Mouse (Mus musculus) liver, embryonic 15.5 days (tissue): Measurements from ENCODE around the gene Rab11fip4. TPM values are rescaled to one million over a fixed set of nuclear protein-coding genes. Genes with fewer than 3 reads are reported as not detected.
"Not testable (repeated sequence)": the region's sequence is repeated elsewhere in the genome, so short reads cannot be mapped to it uniquely, and the experiment has no call there.

Source experiments
- ATAC-seq: fragments of 200-750 bp; cut with Nextera tagmentation; 2 replicates; pipeline ENCODE4 v1.8.0; 2017; ENCODE audit warnings: moderate number of reproducible peaks, mild to moderate bottlenecking, moderate library complexity; ENCODE audit not compliant: insufficient read depth
- H3K27ac ChIP-seq: fragments of 300-500 bp; sonication (generic); replicated peaks from 2 replicates; pipeline ENCODE4 v1.5.1; 2015; ENCODE audit warnings: mild to moderate bottlenecking, inconsistent platforms
- H3K27me3 ChIP-seq: fragments of 300-500 bp; sonication (generic); 2 replicates; pipeline ENCODE4 v1.6.1; 2015; ENCODE audit warnings: mild to moderate bottlenecking, inconsistent platforms
- H3K36me3 ChIP-seq: fragments of 300-500 bp; sonication (generic); replicated peaks from 2 replicates; pipeline ENCODE4 v1.6.1; 2015; ENCODE audit warnings: moderate library complexity, mild to moderate bottlenecking, inconsistent platforms
- H3K4me1 ChIP-seq: fragments of 300-500 bp; sonication (generic); replicated peaks from 2 replicates; pipeline ENCODE4 v1.6.1; 2015; ENCODE audit warnings: inconsistent platforms
- H3K4me2 ChIP-seq: fragments of 300-500 bp; sonication (generic); 2 replicates; pipeline ENCODE4 v1.6.1; 2015; ENCODE audit warnings: moderate library complexity, mild to moderate bottlenecking, inconsistent platforms
- H3K4me3 ChIP-seq: fragments of 300-500 bp; sonication (generic); replicated peaks from 2 replicates; pipeline ENCODE4 v1.5.1; 2015; ENCODE audit warnings: mild to moderate bottlenecking, inconsistent platforms
- H3K9ac ChIP-seq: fragments of 300-500 bp; sonication (generic); 2 replicates; pipeline ENCODE4 v1.6.1; 2015; ENCODE audit warnings: moderate library complexity, mild to moderate bottlenecking, inconsistent platforms
- H3K9me3 ChIP-seq: fragments of 300-500 bp; sonication (generic); replicated peaks from 2 replicates; pipeline ENCODE4 v1.6.1; 2016; ENCODE audit warnings: inconsistent platforms
- WGBS: fragments of 180-500 bp; shearing (Covaris S2); methylation state at CpG from one replicate; pipeline ENCODE4 v1.1.7; 2015; ENCODE audit warnings: mixed read lengths; ENCODE audit not compliant: insufficient replicate concordance; 5-methylcytosine and 5-hydroxymethylcytosine counted together
- polyA plus RNA-seq: library from polyadenylated mRNA; unstranded; fragments of >200 nt; fragmentation: Nextera tagmentation; extraction: Ambion mirVana; gene quantifications from 2 replicates; pipeline ENCODE4 v1.2.1, GENCODE M21; 2015

Gene Rab11fip4
- polyA plus RNA-seq, 1 experiment from 2014 or later, result 1.1 TPM

DNA sequence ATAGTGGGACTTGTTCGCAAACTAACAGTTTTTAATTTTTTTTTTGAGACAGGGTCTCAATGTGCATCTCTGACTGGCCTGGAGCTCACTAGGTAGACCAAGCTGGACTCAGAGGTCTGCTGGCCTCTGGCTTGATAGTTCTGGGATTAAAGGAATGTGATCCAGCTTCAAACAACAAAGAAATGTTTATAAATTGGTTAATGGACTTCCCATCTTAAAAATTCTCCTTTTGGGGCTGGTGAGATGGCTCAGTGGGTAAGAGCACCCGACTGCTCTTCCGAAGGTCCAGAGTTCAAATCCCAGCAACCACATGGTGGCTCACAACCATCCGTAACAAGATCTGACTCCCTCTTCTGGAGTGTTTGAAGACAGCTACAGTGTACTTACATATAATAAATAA is 107.5 kb downstream of the Rab11fip4 start:
- WGBS, result 70% methylated on average over 4 of the region's 4 CpGs
- H3K4me2 ChIP-seq, H3K36me3 ChIP-seq, H3K9me3 ChIP-seq, ATAC-seq, H3K27ac ChIP-seq, H3K4me3 ChIP-seq, H3K9ac ChIP-seq, H3K27me3 ChIP-seq: not testable (repeated sequence)
- H3K4me1 ChIP-seq, result peaks cover 16% of the 10 kb centered on the region

DNA sequence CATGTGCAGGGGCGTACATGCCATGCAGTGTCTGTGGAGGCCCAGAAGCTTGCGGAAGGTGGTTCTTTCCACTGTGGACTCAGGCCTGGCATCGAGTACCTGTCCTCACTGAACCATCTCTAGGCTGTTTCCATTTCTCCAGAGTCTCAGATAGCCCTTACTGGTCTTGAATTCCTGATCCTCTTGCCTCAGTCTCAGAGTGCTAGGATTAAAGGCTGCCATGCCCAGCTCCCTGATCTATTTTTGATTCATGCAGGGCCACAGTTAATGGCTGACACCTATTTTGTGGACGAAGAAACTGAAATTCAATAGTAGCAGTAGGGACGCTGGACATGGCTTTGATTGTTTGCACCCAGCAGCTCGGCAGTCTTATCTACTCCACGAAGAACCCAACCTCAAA is 110.5 kb downstream of the Rab11fip4 start:
- no peak overlapping the region for H3K4me3 ChIP-seq
- no peak overlapping the region for H3K27ac ChIP-seq
- 74% methylated on average over 7 of the region's 7 CpGs for WGBS
- H3K36me3 ChIP-seq, result no peaks in the 10 kb centered on the region
- no peak for ATAC-seq
- no peak overlapping the region for H3K9ac ChIP-seq
- H3K27me3 ChIP-seq, result no peaks in the 10 kb centered on the region
- peaks cover 31% of the 10 kb centered on the region for H3K4me1 ChIP-seq
- no peak overlapping the region for H3K4me2 ChIP-seq
- H3K9me3 ChIP-seq, result no peaks in the 10 kb centered on the region

DNA sequence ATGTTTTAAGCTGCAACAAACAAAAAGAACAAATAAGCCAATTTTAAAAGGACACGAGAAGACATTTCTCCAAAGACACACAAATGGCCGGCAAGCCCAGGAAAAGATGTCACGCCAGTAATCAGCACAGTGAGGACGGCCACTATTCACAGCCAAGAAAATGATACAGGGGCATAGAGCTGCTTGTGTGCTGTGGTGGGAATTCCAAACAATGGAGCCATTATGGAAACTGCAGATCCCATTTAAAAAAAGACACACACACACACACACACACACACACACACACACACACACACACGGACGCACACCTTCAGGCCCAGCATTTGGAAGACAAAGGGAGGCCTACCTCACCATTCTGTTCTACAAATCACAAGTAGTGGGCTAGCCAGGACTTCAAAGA is 111.1 kb downstream of the Rab11fip4 start:
- H3K27me3 ChIP-seq, result no peaks in the 10 kb centered on the region
- H3K36me3 ChIP-seq, result no peaks in the 10 kb centered on the region
- ATAC-seq, result no peak
- peaks cover 31% of the 10 kb centered on the region for H3K4me1 ChIP-seq
- H3K9ac ChIP-seq, result no peak overlapping the region
- no peaks in the 10 kb centered on the region for H3K9me3 ChIP-seq
- H3K4me3 ChIP-seq, result no peak overlapping the region
- no peak overlapping the region for H3K4me2 ChIP-seq
- 86% methylated on average over 6 of the region's 6 CpGs for WGBS
- H3K27ac ChIP-seq, result no peak overlapping the region

DNA sequence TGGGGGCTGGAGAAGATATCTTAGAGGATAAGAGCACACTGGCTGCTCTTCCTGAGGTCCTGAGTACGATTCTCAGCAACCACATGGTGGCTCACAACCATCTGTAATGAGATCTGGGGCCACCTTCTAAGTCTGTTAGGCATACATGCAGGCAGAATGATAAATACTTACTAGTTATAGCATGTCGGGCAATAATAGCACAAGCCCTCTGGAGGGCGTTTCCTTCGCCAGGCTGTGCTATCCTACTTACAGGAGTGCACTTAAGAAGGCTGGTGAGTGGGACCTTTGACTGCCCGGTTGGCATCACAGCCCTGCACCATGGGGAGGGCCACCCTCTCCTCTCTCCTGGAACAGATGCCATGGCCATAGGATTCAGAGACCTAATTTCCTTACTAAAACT is 112.4 kb downstream of the Rab11fip4 start:
- WGBS, result under 1% methylated on average over 5 of the region's 5 CpGs
- peak overlapping the region; percentile 97 for H3K27ac ChIP-seq
- H3K4me1 ChIP-seq, result peaks cover 31% of the 10 kb centered on the region
- H3K9ac ChIP-seq, result peak overlapping the region; percentile 92
- peak; percentile 25 for ATAC-seq
- peaks cover 4% of the 10 kb centered on the region; the same call in 1 of the 2 replicates for H3K27me3 ChIP-seq
- H3K9me3 ChIP-seq, result no peaks in the 10 kb centered on the region
- H3K4me3 ChIP-seq, result peak overlapping the region; percentile 88
- peak overlapping the region; percentile 92 for H3K4me2 ChIP-seq
- no peaks in the 10 kb centered on the region for H3K36me3 ChIP-seq

DNA sequence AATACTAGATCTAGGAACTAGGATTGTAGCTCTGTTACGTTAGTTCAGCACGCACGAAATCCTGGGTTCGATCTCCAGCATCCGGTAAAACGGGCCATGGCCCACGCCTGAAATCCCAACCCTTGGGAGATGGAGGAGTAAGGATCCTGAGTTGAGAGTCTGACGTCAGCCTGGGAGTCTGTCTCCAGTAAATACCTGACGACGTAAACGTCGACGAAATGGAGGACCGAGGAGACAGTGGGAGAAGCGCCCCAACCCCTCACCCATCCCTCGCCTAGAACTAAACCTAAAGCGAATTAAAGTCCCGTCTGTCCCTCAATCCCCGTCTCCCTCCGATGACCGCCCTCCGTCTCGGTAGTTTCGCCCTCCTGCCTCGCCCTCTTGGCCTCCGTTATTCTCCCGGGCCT is 112.9 kb downstream of the Rab11fip4 start:
- peak; percentile 35 for ATAC-seq
- Histone ChIP-seq H3K27ac (peak overlapping the region; percentile 97), H3K4me3 (peak overlapping the region; percentile 88), H3K4me2 (peak overlapping the region; percentile 92), H3K36me3 (no peaks in the 10 kb centered on the region), H3K9ac (peak overlapping the region; percentile 92), H3K27me3 (peaks cover 9% of the 10 kb centered on the region), H3K4me1 (peaks cover 31% of the 10 kb centered on the region), H3K9me3 (no peaks in the 10 kb centered on the region)
- WGBS, result under 1% methylated on average over 27 of the region's 27 CpGs

DNA sequence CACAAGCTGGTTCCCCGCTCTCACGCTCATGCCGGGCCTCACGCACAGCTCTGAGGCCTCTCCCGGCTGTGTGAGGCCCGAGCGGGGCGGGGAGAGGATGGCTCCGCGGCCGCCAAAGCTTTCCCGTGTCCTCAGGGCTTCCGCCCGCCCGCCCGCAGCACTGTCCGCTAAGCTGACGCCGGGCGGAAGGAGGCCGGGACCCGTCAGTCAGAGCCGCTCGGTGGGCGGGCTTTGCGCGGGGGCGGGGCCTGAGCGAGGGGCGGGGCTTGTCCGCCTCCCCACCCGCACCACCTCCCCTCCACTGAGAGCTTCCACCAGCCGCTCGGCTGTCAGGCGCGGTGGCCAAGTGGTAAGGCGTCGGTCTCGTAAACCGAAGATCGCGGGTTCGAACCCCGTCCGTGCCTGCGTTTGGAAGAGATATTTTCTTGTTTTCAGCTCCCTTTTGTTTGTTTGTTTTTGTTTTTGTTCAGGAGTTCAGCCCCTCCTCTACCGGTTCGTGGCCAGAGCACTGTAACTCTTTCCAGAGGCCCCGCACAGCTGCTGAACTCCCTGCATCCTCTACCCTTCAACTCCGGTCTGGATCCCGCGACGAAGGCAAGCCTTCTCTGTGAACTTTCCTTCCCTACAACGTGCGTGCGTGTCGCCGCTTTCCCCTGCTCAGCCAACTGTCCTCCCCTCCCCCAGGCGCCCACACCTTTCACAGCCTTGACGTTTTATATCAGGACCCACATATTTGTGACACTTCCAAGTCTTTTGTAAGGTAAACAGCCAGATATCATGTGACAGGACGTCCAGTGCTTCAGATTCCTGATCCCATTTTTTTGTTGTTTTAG is 113.5 kb downstream of the Rab11fip4 start:
- peaks cover 15% of the 10 kb centered on the region for H3K27me3 ChIP-seq

DNA sequence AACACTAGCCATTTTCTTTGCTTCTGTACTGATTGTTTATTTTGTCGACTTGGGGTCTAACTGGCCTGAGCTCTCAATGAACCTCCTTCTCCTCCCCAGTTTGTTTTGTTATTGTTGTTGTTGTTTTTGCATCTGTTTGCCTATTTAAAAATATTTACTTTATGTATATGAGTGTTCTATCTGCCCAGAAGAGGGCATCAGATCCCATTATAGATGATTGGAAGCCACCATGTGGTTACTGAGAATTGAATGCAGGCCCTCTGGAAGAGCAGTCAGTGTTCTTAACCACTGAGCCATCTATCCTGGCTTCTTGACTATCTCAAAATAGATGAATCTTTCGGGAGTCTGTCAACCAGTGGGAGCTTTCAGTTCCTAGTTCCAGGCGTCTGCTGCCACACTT is 116.1 kb downstream of the Rab11fip4 start:
- H3K36me3 ChIP-seq, result no peaks in the 10 kb centered on the region
- H3K9ac ChIP-seq, result no peak overlapping the region
- 46% methylated on average over 3 of the region's 3 CpGs for WGBS

More for the DNA sequence above, 113.5 kb downstream of the Rab11fip4 start:
- Histone ChIP-seq H3K36me3 (no peaks in the 10 kb centered on the region), H3K4me1 (peaks cover 29% of the 10 kb centered on the region), H3K9me3 (no peaks in the 10 kb centered on the region), H3K4me3 (peak overlapping the region; percentile 88), H3K9ac (peak overlapping the region; percentile 92), H3K27ac (peak overlapping the region; percentile 97), H3K4me2 (peak overlapping the region; percentile 92)
- WGBS, result under 1% methylated on average over 57 of the region's 61 CpGs
- peak; percentile 94 for ATAC-seq

DNA sequence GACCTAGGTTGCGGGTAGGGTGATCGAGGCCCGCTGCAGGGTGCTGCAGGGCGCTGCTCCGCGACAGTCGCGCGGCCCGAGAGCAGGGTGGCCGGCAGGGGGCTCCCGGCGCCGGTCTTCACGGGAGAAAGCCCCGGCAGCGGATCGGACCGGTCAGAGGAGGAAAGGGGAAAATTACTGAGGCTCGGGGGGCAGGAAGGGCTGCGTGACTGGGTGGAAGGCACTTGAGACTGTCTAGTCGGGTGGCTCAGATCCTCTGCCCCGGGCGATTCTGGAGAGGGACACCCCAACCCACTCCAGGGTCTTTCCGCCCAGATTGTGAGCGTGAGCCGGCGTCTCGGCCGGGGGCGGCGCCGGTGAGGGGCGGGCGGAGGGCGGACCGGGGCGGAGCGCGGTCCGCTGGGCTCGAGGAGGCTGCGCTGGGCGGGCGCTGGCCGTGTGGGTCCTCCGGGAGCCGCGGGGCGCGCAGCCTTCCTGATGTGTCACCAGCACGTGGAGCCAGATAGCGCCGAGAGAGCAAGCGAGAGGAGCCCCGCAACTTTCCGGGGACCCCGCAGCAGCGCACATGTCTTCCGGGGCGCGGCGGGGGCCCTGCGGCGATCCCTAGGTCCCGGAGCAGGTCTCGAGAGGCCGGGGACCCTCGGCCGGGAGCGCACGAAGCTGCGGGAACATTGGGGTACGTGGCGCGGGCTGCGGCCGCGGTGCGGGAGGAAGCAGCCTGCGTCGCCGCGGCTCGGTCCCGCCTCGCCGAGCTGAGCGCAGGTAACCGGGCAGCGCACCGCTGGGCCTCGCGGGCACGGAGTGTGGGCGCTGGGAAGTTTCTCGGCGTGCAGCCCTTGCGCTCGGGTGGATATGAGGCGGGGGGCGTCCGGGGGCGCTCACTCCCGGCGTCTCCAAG is 120.1 kb downstream of the Rab11fip4 start:
- no peaks in the 10 kb centered on the region for H3K9me3 ChIP-seq
- ATAC-seq, result peak; percentile 82
- peaks cover 33% of the 10 kb centered on the region for H3K4me1 ChIP-seq
- H3K36me3 ChIP-seq, result no peaks in the 10 kb centered on the region
- H3K4me2 ChIP-seq, result peak overlapping the region; percentile 84
- peaks cover 74% of the 10 kb centered on the region for H3K27me3 ChIP-seq
- WGBS, result under 1% methylated on average over 106 of the region's 106 CpGs
- H3K9ac ChIP-seq, result peak overlapping the region; percentile 32; the same call in 1 of the 2 replicates
- peak overlapping the region; percentile 58 for H3K4me3 ChIP-seq
- no peak overlapping the region for H3K27ac ChIP-seq

More for the DNA sequence above, 116.1 kb downstream of the Rab11fip4 start:
- Histone ChIP-seq H3K4me3 (no peak overlapping the region), H3K4me2 (no peak overlapping the region), H3K27ac (no peak overlapping the region), H3K4me1 (peaks cover 45% of the 10 kb centered on the region), H3K9me3 (no peaks in the 10 kb centered on the region), H3K27me3 (peaks cover 41% of the 10 kb centered on the region)
- ATAC-seq, result no peak

DNA sequence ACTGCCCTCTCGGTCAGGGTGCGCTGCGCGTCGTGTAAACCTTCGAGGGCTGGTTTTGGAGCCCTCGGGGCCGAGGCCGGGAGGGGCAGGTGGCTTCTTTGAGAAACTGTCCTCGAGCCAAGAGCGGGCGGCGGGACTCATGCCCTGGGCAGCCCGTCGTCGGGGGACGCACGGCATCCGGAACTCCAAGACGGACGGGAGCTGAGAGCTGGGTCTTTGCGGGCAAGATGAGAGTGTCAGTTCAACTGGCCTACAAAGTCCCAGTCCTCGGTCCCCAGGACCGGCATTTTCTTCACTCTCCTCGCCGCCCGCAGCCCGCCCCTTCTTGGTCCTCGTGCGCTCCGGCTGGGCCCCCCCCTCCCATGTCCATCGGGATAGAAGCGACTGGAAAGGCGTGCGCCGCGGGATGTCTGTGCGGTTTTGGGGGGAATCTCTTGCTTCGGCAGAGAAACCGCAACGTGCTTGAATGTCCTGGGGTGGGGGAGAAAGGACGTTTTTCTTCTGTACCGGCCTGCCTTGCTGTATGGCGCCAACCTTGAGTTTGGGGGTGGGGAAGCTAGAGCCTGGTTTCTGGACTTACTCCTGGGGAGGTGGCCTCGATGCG is 120.9 kb downstream of the Rab11fip4 start:
- no peak for ATAC-seq
- H3K27ac ChIP-seq, result no peak overlapping the region

DNA sequence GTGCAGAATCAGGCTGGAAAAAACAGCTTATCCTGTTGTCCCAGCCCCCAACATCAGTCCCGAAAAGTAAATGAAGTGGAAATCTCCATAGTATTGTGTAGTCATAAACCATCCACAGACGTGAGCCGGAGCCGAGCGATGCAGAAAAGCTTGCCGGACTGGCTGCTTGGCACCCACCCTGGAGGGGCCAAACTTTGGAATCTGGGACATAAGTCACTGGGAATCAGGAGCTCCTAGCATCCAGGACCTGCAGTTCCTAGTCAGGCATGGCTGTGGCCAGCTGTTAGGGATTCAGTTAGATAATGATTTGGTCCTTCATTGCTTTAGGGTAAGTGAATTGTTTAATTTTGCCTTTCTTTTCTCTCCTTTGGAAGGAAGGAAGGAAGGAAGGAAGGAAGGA is 122.2 kb downstream of the Rab11fip4 start:
- H3K27ac ChIP-seq, result no peak overlapping the region

More for the DNA sequence above, 120.9 kb downstream of the Rab11fip4 start:
- Histone ChIP-seq H3K9me3 (no peaks in the 10 kb centered on the region), H3K4me3 (peak overlapping the region; percentile 58), H3K9ac (peak overlapping the region; percentile 32; the same call in 1 of the 2 replicates), H3K27me3 (peaks cover 74% of the 10 kb centered on the region), H3K4me1 (peaks cover 29% of the 10 kb centered on the region), H3K36me3 (no peaks in the 10 kb centered on the region), H3K4me2 (peak overlapping the region; percentile 84)
- WGBS, result 1% methylated on average over 46 of the region's 46 CpGs

More for the DNA sequence above, 122.2 kb downstream of the Rab11fip4 start:
- 73% methylated on average over 6 of the region's 6 CpGs for WGBS
- Histone ChIP-seq H3K27me3 (peaks cover 72% of the 10 kb centered on the region), H3K4me2 (peak overlapping the region; percentile 84; the same call in 1 of the 2 replicates), H3K9ac (no peak overlapping the region), H3K4me1 (peaks cover 34% of the 10 kb centered on the region), H3K9me3 (no peaks in the 10 kb centered on the region), H3K4me3 (no peak overlapping the region), H3K36me3 (no peaks in the 10 kb centered on the region)
- no peak for ATAC-seq
